9 mouse cellular contexts compared by ENCODE assay signal in the genomic region with DNA sequence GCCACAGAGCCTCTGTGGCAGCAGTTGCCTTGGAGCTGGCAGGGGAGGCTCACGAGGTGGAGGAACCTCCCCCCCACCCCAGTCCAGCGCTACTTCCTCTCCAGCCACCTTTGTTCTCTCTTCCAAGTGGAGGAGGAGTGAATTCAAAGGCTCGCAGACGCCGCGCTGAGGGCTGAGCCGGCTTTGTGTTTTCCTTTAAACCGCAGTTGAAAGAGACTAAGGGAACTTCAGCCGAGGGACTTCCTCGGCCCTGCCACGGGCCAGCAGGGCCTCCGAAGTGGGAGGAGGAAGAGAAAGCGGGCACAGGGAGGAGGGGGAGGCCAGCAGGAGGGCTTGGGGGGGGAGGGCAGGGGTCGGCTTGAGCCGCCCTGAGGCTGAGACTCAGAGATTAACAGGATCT. TPM values are rescaled to one million over a fixed set of nuclear protein-coding genes. Genes with fewer than 3 reads are reported as not detected.
DNase-seq lines count a peak whose midpoint lies in the region; ATAC-seq and TF ChIP-seq lines count a peak whose summit lies in the region.
"Had no signal": no experiment of that assay in that cellular context is flagged by ENCODE, and none has a peak within 500 bp of the region (broad histone marks: within the 10 kb centered on the region; RNA-seq: fewer than 3 reads in every experiment).

No protein-coding gene starts in this region.

- DNase-seq in lung, adult 2 months, result no peak
- no peak for DNase-seq in frontal cortex, postnatal 36 days (ENCODE audit: low spot score in 2 of 2)
- no peak for DNase-seq in gastrocnemius, postnatal 4 days (ENCODE audit: low spot score in 2 of 2)
- no peak for DNase-seq in cerebellum, adult 11 months
- DNase-seq: liver, embryonic 13.5 days had no signal

- H3K27me3 ChIP-seq in lung, embryonic 15.5 days, result no peaks in the 10 kb centered on the region; the same call in none of the 2 replicates
- H3K27me3 ChIP-seq in limb, embryonic 15.5 days, result peaks cover 61% of the 10 kb centered on the region
- no peaks in the 10 kb centered on the region for H3K27me3 ChIP-seq in stomach, embryonic 15.5 days (replicated peaks)

- H3K4me2 ChIP-seq in lung, embryonic 15.5 days, result peak overlapping the region; percentile 40
- 0 out of 2 replicates have a peak overlapping the region, but pooled peaks have one; percentile 17 for H3K4me2 ChIP-seq in limb, embryonic 15.5 days
- peak overlapping the region; percentile 25 for H3K4me2 ChIP-seq in stomach, embryonic 15.5 days
- H3K4me2 ChIP-seq: liver, embryonic 13.5 days had no signal

- TF ChIP-seq POLR2A in lung, adult 2 months (IDR thresholded peaks at IDR 0.05; ENCODE audit: borderline replicate concordance, extremely low read depth, low read depth, low read length), result no peak

- no peaks in the 10 kb centered on the region for H3K9me3 ChIP-seq in lung, embryonic 15.5 days
- no peaks in the 10 kb centered on the region for H3K9me3 ChIP-seq in limb, embryonic 15.5 days
- H3K9me3 ChIP-seq in stomach, embryonic 15.5 days, result no peaks in the 10 kb centered on the region
- H3K9me3 ChIP-seq: liver, embryonic 13.5 days had no signal

- peak overlapping the region; percentile 33; the same call in 1 of the 2 replicates for H3K27ac ChIP-seq in lung, embryonic 15.5 days
- no peak overlapping the region for H3K27ac ChIP-seq in limb, embryonic 15.5 days
- H3K27ac ChIP-seq in stomach, embryonic 15.5 days, result no peak overlapping the region
- H3K27ac ChIP-seq: liver, embryonic 13.5 days had no signal

- H3K4me1 ChIP-seq in lung, embryonic 15.5 days, result peaks cover 22% of the 10 kb centered on the region
- no peaks in the 10 kb centered on the region for H3K4me1 ChIP-seq in lung, adult 2 months (ENCODE audit: control insufficient read depth, insufficient read depth, low read length)
- peaks cover 14% of the 10 kb centered on the region for H3K4me1 ChIP-seq in limb, embryonic 15.5 days
- H3K4me1 ChIP-seq in stomach, embryonic 15.5 days, result peaks cover 17% of the 10 kb centered on the region

- no peaks in the 10 kb centered on the region for H3K36me3 ChIP-seq in lung, embryonic 15.5 days
- H3K36me3 ChIP-seq in limb, embryonic 15.5 days, result no peaks in the 10 kb centered on the region
- H3K36me3 ChIP-seq in stomach, embryonic 15.5 days, result no peaks in the 10 kb centered on the region
- H3K36me3 ChIP-seq: liver, embryonic 13.5 days had no signal

- no peak overlapping the region for H3K4me3 ChIP-seq in lung, embryonic 15.5 days
- no peak overlapping the region for H3K4me3 ChIP-seq in lung, adult 2 months (replicated peaks; ENCODE audit: extremely low read depth, low read depth, low read length)
- no peak overlapping the region for H3K4me3 ChIP-seq in limb, embryonic 15.5 days
- no peak overlapping the region for H3K4me3 ChIP-seq in stomach, embryonic 15.5 days (replicated peaks)
- H3K4me3 ChIP-seq: liver, embryonic 13.5 days had no signal

- TF ChIP-seq CTCF in lung, adult 2 months (IDR thresholded peaks at IDR 0.05; ENCODE audit: insufficient read depth, low read length), result no peak

- no peak; the same call in 1 of the 2 replicates for ATAC-seq in lung, embryonic 15.5 days (ENCODE audit: borderline replicate concordance, extremely low read depth, low FRiP score, low TSS enrichment)
- ATAC-seq in granulocyte monocyte progenitor cell, adult 5-6 weeks (replicated peaks; ENCODE audit: poor library complexity, severe bottlenecking), result peak; percentile 92
- no peak for ATAC-seq in limb, embryonic 15.5 days (ENCODE audit: insufficient number of reproducible peaks, low FRiP score, low TSS enrichment, low read depth)
- ATAC-seq in stomach, embryonic 15.5 days (ENCODE audit: insufficient read depth, low FRiP score, low read depth), result no peak

- no peak overlapping the region for H3K9ac ChIP-seq in lung, embryonic 15.5 days
- no peak overlapping the region for H3K9ac ChIP-seq in limb, embryonic 15.5 days
- H3K9ac ChIP-seq in stomach, embryonic 15.5 days, result no peak overlapping the region
- H3K9ac ChIP-seq: liver, embryonic 13.5 days had no signal

- 0% methylated on average over 15 of the region's 15 CpGs for WGBS in lung, embryonic 15.5 days
- WGBS in lung, adult 2 months, result 5% methylated on average over 15 of the region's 15 CpGs
- under 1% methylated on average over 14 of the region's 15 CpGs for WGBS in limb, embryonic 15.5 days
- WGBS in stomach, embryonic 15.5 days, result under 1% methylated on average over 15 of the region's 15 CpGs

RNA-seq across cellular contexts. Expression of a gene that starts 43.0 kb away (rescaled TPM):
- not detected in 2 replicates for polyA plus RNA-seq in lung, embryonic 15.5 days (2015; fragmentation: Nextera tagmentation; extraction: Ambion mirVana)
- not detected in 2 replicates for polyA plus RNA-seq in lung, adult 2 months (2012; rRNA removed)
- not detected in 2 replicates for total RNA-seq in granulocyte monocyte progenitor cell, adult 5-6 weeks (2014; fragmentation: Nextera tagmentation)
- total RNA-seq in granulocyte monocyte progenitor cell, adult 5-6 weeks (2017), result not detected in 2 replicates
- not detected in 2 replicates for polyA plus RNA-seq in limb, embryonic 15.5 days (2015; fragmentation: Nextera tagmentation; extraction: Ambion mirVana)
- polyA plus RNA-seq in stomach, embryonic 15.5 days (2015; fragmentation: Nextera tagmentation; extraction: Ambion mirVana), result not detected in 2 replicates
- not detected for total RNA-seq in gastrocnemius, postnatal 4 days (2021)
- polyA plus RNA-seq: liver, embryonic 13.5 days had no signal
